Mouse (Mus musculus): Measurements from ENCODE around the gene Gm10999. TPM values are rescaled to one million over a fixed set of nuclear protein-coding genes. Genes with fewer than 3 reads are reported as not detected.

Gm10999 gene
- not detected for total RNA-seq (2023)

DNA sequence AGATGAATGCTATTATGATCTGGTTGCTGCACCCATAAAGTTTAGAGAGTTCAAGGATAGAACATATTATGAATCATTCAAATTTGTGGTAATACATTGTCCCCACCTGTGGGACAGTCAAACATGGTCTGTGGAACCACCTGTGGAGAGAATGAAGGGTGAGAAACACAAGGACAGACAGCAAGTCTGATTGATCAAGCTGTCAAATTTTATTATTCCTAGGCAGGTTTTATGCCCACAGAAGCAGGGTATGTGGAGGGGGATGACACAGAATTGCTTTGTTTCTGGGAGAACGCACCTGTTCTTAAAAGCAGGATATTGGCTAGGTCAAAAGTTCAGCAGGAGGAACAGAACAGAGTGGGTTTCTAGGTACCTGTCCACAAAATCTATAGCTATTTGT is at the start of gene Gm10999:
Gene Gm10999, minus strand, starts transcription at position 101 of the 400 bp plus-strand sequence.

Other genes with a start within 250 kb of the Gm10999 start
- not detected for gene Ccdc7a, start 66.1 kb downstream of the Gm10999 start, total RNA-seq (2023)
- gene Ccdc7b, start 64.5 kb downstream of the Gm10999 start, total RNA-seq (2023) = not detected
- gene 2610044O15Rik8, start 102.7 kb upstream of the Gm10999 start, total RNA-seq (2023) = 1 to 10 TPM; 4.5 to 9.2 TPM

All from monocyte, adult 59 days (primary cell).